Mouse (Mus musculus) myocyte (in vitro differentiated cells): ENCODE data around the gene Cttnbp2nl. TPM values are rescaled to one million over a fixed set of nuclear protein-coding genes. Genes with fewer than 3 reads are reported as not detected.

Experiments used
- H3K27me3 ChIP-seq: one replicate; pipeline ENCODE4 v1.6.1; 2011; ENCODE audit not compliant: control insufficient read depth, insufficient read depth, insufficient read length
- H3K36me3 ChIP-seq: one replicate; pipeline ENCODE4 v1.6.1; 2011; ENCODE audit not compliant: control insufficient read depth, insufficient read depth
- H3K4me2 ChIP-seq: one replicate; pipeline ENCODE4 v1.6.1; 2011; ENCODE audit warnings: low read depth, control low read depth
- H3K4me3 ChIP-seq: one replicate; pipeline ENCODE4 v1.5.1; 2011; ENCODE audit warnings: mild to moderate bottlenecking, control low read depth, moderate library complexity
- H3K79me2 ChIP-seq: one replicate; pipeline ENCODE4 v1.6.1; 2011; ENCODE audit not compliant: control insufficient read depth, insufficient read depth
- H3ac ChIP-seq: one replicate; pipeline ENCODE4 v1.6.1; 2011; ENCODE audit not compliant: control insufficient read depth, insufficient read length
- CEBPB ChIP-seq: IDR thresholded peaks from 2 replicates; pipeline ENCODE4 v1.6.1; 2011; ENCODE audit warnings: mild to moderate bottlenecking, moderate library complexity; ENCODE audit not compliant: poor library complexity, insufficient read depth, severe bottlenecking
- E2F4 ChIP-seq: IDR thresholded peaks from one replicate; pipeline ENCODE4 v1.6.1; 2011; ENCODE audit warnings: mild to moderate bottlenecking, control low read depth, moderate library complexity; ENCODE audit not compliant: insufficient read depth
- MAX ChIP-seq: IDR thresholded peaks from one replicate; pipeline ENCODE4 v1.6.1; 2011; ENCODE audit warnings: low read depth, mild to moderate bottlenecking, control low read depth
- MYOD1 ChIP-seq, 3 experiments: IDR thresholded peaks; one replicate each; pipeline ENCODE4 v1.6.1; 2011; ENCODE audit warnings: control low read depth in 2 of 3, low read depth in 2 of 3, mild to moderate bottlenecking in 2 of 3, moderate library complexity in 1 of 3; ENCODE audit not compliant: insufficient read length in 2 of 3, control insufficient read depth in 1 of 3
- MYOG ChIP-seq, 3 experiments: IDR thresholded peaks; one replicate each; pipeline ENCODE4 v1.6.1; 2011; ENCODE audit warnings: control low read depth in 2 of 3, low read depth in 2 of 3, mild to moderate bottlenecking in 2 of 3; ENCODE audit not compliant: insufficient read length in 2 of 3, control insufficient read depth in 1 of 3, insufficient read depth in 1 of 3
- POLR2A ChIP-seq: IDR thresholded peaks from one replicate; pipeline ENCODE4 v1.6.1; 2011; ENCODE audit warnings: low read depth, mild to moderate bottlenecking, control low read depth, moderate library complexity; ENCODE audit not compliant: insufficient read length
- POLR2AphosphoS2 ChIP-seq: IDR thresholded peaks from one replicate; pipeline ENCODE4 v1.6.1; 2011; ENCODE audit warnings: low read depth, control low read depth; ENCODE audit not compliant: insufficient read length
- REST ChIP-seq: IDR thresholded peaks from one replicate; pipeline ENCODE4 v1.6.1; 2011; ENCODE audit warnings: mild to moderate bottlenecking, control low read depth, moderate library complexity; ENCODE audit not compliant: insufficient read depth, insufficient read length
- SRF ChIP-seq: IDR thresholded peaks from one replicate; pipeline ENCODE4 v1.6.1; 2011; ENCODE audit warnings: low read depth; ENCODE audit not compliant: control insufficient read depth, insufficient read length
- TCF12 ChIP-seq: IDR thresholded peaks from one replicate; pipeline ENCODE4 v1.6.1; 2011; ENCODE audit warnings: mild to moderate bottlenecking, control low read depth; ENCODE audit not compliant: poor library complexity, insufficient read depth, severe bottlenecking
- TCF3 ChIP-seq: IDR thresholded peaks from one replicate; pipeline ENCODE4 v1.6.1; 2011; ENCODE audit warnings: low read depth, control low read depth; ENCODE audit not compliant: insufficient read length
- USF1 ChIP-seq: IDR thresholded peaks from one replicate; pipeline ENCODE4 v1.6.1; 2011; ENCODE audit warnings: low read depth, mild to moderate bottlenecking, control low read depth, moderate library complexity
- polyA plus RNA-seq: library from polyadenylated mRNA; unstranded; fragments of >200 nt; fragmentation: generic; extraction: Trizol; gene quantifications from one replicate; pipeline ENCODE4 v1.2.1, GENCODE M21; 2012; ENCODE audit warnings: missing spikeins

Gene Cttnbp2nl
- polyA plus RNA-seq, 1 experiment = 8.9 TPM

DNA sequence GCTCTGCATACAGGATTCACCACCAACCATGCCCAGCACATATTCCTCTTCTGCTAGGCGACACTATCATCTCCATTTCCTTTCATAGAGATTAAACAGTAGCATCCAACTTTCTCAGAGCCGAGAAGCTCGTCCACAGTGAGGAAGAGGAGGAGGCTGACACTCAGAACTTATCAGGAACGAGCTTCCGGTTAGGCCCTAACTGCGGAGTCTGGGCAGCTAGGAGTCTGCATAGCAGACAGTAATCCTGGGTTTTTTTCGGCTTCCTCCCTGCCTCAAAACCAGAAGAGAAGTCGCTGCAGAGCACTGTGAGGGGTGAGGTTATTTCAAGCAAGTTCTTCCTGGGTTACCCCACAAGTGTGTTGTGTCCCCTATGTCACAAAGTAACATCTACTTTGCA is 35.6 kb downstream of the Cttnbp2nl start:
- H3K79me2 ChIP-seq = peaks cover 23% of the 10 kb centered on the region
- H3K4me3 ChIP-seq = no peak overlapping the region
- H3K27me3 ChIP-seq = no peaks in the 10 kb centered on the region
- H3ac ChIP-seq = no peak overlapping the region
- peaks cover under 1% of the 10 kb centered on the region for H3K36me3 ChIP-seq
- no peak for TF ChIP-seq E2F4
- TF ChIP-seq MYOG (IDR thresholded peaks at IDR 0.05; ENCODE audit: control insufficient read depth in 1 of 3, insufficient read depth in 1 of 3, insufficient read length in 2 of 3, low read depth in 2 of 3) = no peak
- no peak for TF ChIP-seq MAX
- TF ChIP-seq CEBPB = no peak
- no peak for TF ChIP-seq POLR2A
- no peak for TF ChIP-seq MYOD1 (IDR thresholded peaks at IDR 0.05; ENCODE audit: control insufficient read depth in 1 of 3, insufficient read length in 2 of 3, low read depth in 2 of 3)
- no peak for TF ChIP-seq POLR2AphosphoS2
- no peak for TF ChIP-seq REST
- TF ChIP-seq SRF = no peak
- TF ChIP-seq TCF12 = no peak
- no peak for TF ChIP-seq USF1
- no peak for TF ChIP-seq TCF3
- no peak overlapping the region for H3K4me2 ChIP-seq

DNA sequence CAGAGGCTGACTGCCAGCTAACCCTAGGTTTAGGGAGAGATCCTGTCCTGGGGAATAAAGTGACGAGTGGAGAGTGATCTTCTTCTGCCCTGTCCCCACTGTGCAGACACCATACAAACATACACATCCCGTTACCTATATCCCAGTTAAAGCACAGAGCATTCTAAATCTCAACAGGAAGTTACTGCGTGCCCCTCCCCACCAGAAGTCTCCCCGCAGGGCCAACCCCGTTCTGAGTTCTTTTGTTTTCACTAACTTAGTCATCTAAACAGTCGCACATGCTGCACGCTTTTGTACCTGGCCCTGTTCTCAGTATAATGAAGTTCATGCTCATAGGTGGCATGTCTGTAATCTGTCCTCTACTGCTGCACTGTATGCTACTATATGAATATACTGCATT is 36.7 kb downstream of the Cttnbp2nl start:
- Histone ChIP-seq H3K4me3 (no peak overlapping the region), H3K27me3 (no peaks in the 10 kb centered on the region), H3K36me3 (peaks cover 8% of the 10 kb centered on the region), H3K79me2 (peaks cover 26% of the 10 kb centered on the region), H3K4me2 (no peak overlapping the region), H3ac (no peak overlapping the region)
- TF ChIP-seq MAX = no peak
- TF ChIP-seq TCF12 = no peak
- TF ChIP-seq TCF3 = no peak
- TF ChIP-seq MYOD1 (IDR thresholded peaks at IDR 0.05; ENCODE audit: control insufficient read depth in 1 of 3, insufficient read length in 2 of 3, low read depth in 2 of 3) = no peak
- no peak for TF ChIP-seq POLR2AphosphoS2
- no peak for TF ChIP-seq REST
- TF ChIP-seq SRF = no peak
- no peak for TF ChIP-seq USF1
- no peak for TF ChIP-seq CEBPB
- no peak for TF ChIP-seq POLR2A
- no peak for TF ChIP-seq MYOG (IDR thresholded peaks at IDR 0.05; ENCODE audit: control insufficient read depth in 1 of 3, insufficient read depth in 1 of 3, insufficient read length in 2 of 3, low read depth in 2 of 3)
- TF ChIP-seq E2F4 = no peak

DNA sequence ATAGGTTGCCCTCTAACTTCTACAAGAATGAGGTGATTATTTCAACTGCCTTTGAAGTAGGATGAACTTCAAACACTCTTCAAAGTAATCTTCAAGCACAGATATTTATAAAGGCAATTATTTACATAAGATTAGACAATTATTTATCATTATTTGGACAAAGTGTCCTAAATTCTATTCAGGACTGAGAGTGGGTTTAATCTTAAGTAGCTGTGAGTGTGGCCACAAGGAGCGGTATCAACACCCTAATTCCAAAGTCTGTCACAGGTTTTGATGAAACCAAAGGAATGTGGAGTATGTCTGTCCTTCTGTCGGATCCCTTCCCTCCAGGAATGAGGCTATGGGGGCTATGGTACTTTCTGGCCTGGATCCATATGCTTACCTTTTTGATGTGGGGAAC is 38.0 kb downstream of the Cttnbp2nl start:
- no peak overlapping the region for H3K4me3 ChIP-seq
- peaks cover 23% of the 10 kb centered on the region for H3K79me2 ChIP-seq
- no peak overlapping the region for H3ac ChIP-seq
- no peaks in the 10 kb centered on the region for H3K27me3 ChIP-seq
- H3K4me2 ChIP-seq = no peak overlapping the region
- no peak for TF ChIP-seq TCF12
- TF ChIP-seq USF1 = no peak
- no peak for TF ChIP-seq MYOD1 (IDR thresholded peaks at IDR 0.05; ENCODE audit: control insufficient read depth in 1 of 3, insufficient read length in 2 of 3, low read depth in 2 of 3)
- TF ChIP-seq E2F4 = no peak
- no peak for TF ChIP-seq TCF3
- TF ChIP-seq MAX = no peak
- no peak for TF ChIP-seq REST
- TF ChIP-seq POLR2AphosphoS2 = no peak
- no peak for TF ChIP-seq SRF
- TF ChIP-seq MYOG (IDR thresholded peaks at IDR 0.05; ENCODE audit: control insufficient read depth in 1 of 3, insufficient read depth in 1 of 3, insufficient read length in 2 of 3, low read depth in 2 of 3) = no peak
- no peak for TF ChIP-seq CEBPB
- TF ChIP-seq POLR2A = no peak
- peaks cover 8% of the 10 kb centered on the region for H3K36me3 ChIP-seq

DNA sequence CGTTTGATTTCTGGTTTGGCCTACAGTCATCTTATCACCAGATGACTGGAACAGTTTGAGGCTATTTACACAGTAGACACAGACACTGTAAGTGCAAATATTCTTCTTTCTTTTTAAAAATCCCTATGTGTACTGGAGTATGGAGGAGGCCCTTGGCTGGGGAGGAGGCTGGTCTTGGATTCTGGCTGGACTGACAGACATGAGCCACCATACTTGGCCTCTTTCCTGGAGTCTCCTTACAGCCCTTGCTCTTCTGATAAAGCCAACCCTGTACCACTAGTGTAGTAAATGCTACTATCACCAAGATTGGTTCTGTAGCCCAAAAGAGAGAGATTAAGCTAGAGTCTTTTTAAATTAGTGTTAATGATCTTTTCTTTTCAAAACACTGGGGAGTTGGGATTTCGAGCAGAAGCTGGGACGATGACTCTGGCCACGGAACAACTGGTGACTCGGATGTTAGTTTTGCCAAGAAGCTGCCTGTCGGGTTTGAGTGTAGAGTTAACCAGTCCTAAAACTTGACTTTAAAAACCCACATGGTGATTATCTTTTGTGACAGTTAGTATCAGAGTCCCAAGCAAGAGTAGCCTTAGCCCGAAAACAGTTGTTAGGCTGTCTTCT is 40.1 kb downstream of the Cttnbp2nl start:
- Histone ChIP-seq H3K4me2 (no peak overlapping the region), H3K27me3 (no peaks in the 10 kb centered on the region), H3ac (no peak overlapping the region), H3K36me3 (peaks cover 24% of the 10 kb centered on the region), H3K4me3 (no peak overlapping the region), H3K79me2 (peaks cover 23% of the 10 kb centered on the region)
- TF ChIP-seq E2F4 (no peak), TCF3 (no peak), USF1 (no peak), CEBPB (no peak), REST (no peak), POLR2AphosphoS2 (no peak), SRF (no peak), MYOG (IDR thresholded peaks at IDR 0.05; ENCODE audit: control insufficient read depth in 1 of 3, insufficient read depth in 1 of 3, insufficient read length in 2 of 3, low read depth in 2 of 3) (no peak), MYOD1 (IDR thresholded peaks at IDR 0.05; ENCODE audit: control insufficient read depth in 1 of 3, insufficient read length in 2 of 3, low read depth in 2 of 3) (no peak), TCF12 (no peak), MAX (no peak), POLR2A (no peak)
